Mouse (Mus musculus) C2C12 (cell line): ENCODE results near the gene Prkce. TPM values are rescaled to one million over a fixed set of nuclear protein-coding genes. Genes with fewer than 3 reads are reported as not detected.

Experiments used
- H3K27me3 ChIP-seq: one replicate; pipeline ENCODE4 v1.6.1; 2011; ENCODE audit not compliant: control insufficient read depth, insufficient read depth, insufficient read length
- H3K36me3 ChIP-seq: one replicate; pipeline ENCODE4 v1.6.1; 2011; ENCODE audit not compliant: control insufficient read depth, insufficient read depth
- H3K4me3 ChIP-seq: one replicate; pipeline ENCODE4 v1.5.1; 2011; ENCODE audit warnings: mild to moderate bottlenecking, control low read depth; ENCODE audit not compliant: poor library complexity, insufficient read depth, severe bottlenecking
- H3K79me2 ChIP-seq: one replicate; pipeline ENCODE4 v1.6.1; 2011; ENCODE audit not compliant: control insufficient read depth, insufficient read depth
- H3K79me3 ChIP-seq: one replicate; pipeline ENCODE4 v1.6.1; 2011; ENCODE audit warnings: low read depth, control low read depth
- H3ac ChIP-seq: one replicate; pipeline ENCODE3; 2011; ENCODE audit warnings: low read depth; ENCODE audit not compliant: control insufficient read depth, insufficient read length
- CEBPB ChIP-seq: IDR thresholded peaks from one replicate; pipeline ENCODE4 v1.6.1; 2011; ENCODE audit warnings: low read depth, mild to moderate bottlenecking, control low read depth, moderate library complexity
- CTCF ChIP-seq: IDR thresholded peaks from one replicate; pipeline ENCODE4 v1.5.1; 2011; ENCODE audit not compliant: control insufficient read depth, insufficient read depth, insufficient read length
- FOSL1 ChIP-seq: IDR thresholded peaks from one replicate; pipeline ENCODE4 v1.8.0; 2011; ENCODE audit warnings: mild to moderate bottlenecking, low read length; ENCODE audit not compliant: poor library complexity, insufficient read depth, severe bottlenecking
- MAX ChIP-seq: IDR thresholded peaks from one replicate; pipeline ENCODE4 v1.6.1; 2011; ENCODE audit warnings: mild to moderate bottlenecking, control low read depth
- MYOD1 ChIP-seq: IDR thresholded peaks from one replicate; pipeline ENCODE4 v1.6.1; 2011; ENCODE audit warnings: low read depth; ENCODE audit not compliant: control insufficient read depth, insufficient read length
- MYOG ChIP-seq: IDR thresholded peaks from one replicate; pipeline ENCODE4 v1.6.1; 2011; ENCODE audit not compliant: control insufficient read depth, insufficient read length; ENCODE audit errors: extremely low read depth
- USF1 ChIP-seq: IDR thresholded peaks from one replicate; pipeline ENCODE4 v1.6.1; 2011; ENCODE audit warnings: low read depth, mild to moderate bottlenecking, control low read depth, moderate library complexity
- polyA plus RNA-seq: library from polyadenylated mRNA; unstranded; fragments of >200 nt; fragmentation: generic; extraction: Trizol; gene quantifications from one replicate; pipeline ENCODE4 v1.2.1, GENCODE M21; 2012; ENCODE audit warnings: missing spikeins

Prkce gene
- polyA plus RNA-seq, 1 experiment, result 1.4 TPM

GRCm38 (mm10) chr17:86514974-86515620 lies 347.5 kb downstream of the Prkce start:
- Histone ChIP-seq H3ac (no peak overlapping the region), H3K79me3 (no peaks in the 10 kb centered on the region), H3K36me3 (no peaks in the 10 kb centered on the region), H3K27me3 (no peaks in the 10 kb centered on the region), H3K4me3 (no peak overlapping the region), H3K79me2 (no peaks in the 10 kb centered on the region)
- TF ChIP-seq USF1 (no peak), MYOG (no peak), FOSL1 (no peak), MAX (no peak), CTCF (no peak), MYOD1 (no peak), CEBPB (no peak)

GRCm38 (mm10) chr17:86516630-86517029 lies 349.0 kb downstream of the Prkce start:
- no peaks in the 10 kb centered on the region for H3K27me3 ChIP-seq
- TF ChIP-seq FOSL1 (no peak), MAX (no peak), MYOG (no peak)

GRCm38 (mm10) chr17:86518604-86519003 lies 351.0 kb downstream of the Prkce start:
- no peaks in the 10 kb centered on the region for H3K79me2 ChIP-seq
- H3K4me3 ChIP-seq, result no peak overlapping the region
- H3K36me3 ChIP-seq, result no peaks in the 10 kb centered on the region
- H3ac ChIP-seq, result no peak overlapping the region
- H3K27me3 ChIP-seq, result no peaks in the 10 kb centered on the region
- TF ChIP-seq CTCF (no peak), MAX (no peak), FOSL1 (no peak), CEBPB (no peak), MYOD1 (no peak), MYOG (no peak), USF1 (no peak)
- H3K79me3 ChIP-seq, result no peaks in the 10 kb centered on the region

More at GRCm38 (mm10) chr17:86516630-86517029, 349.0 kb downstream of the Prkce start:
- H3K79me3 ChIP-seq, result no peaks in the 10 kb centered on the region
- H3K79me2 ChIP-seq, result no peaks in the 10 kb centered on the region
- H3K36me3 ChIP-seq, result no peaks in the 10 kb centered on the region
- no peak overlapping the region for H3K4me3 ChIP-seq
- no peak overlapping the region for H3ac ChIP-seq

GRCm38 (mm10) chr17:86521252-86521651 lies 353.7 kb downstream of the Prkce start:
- Histone ChIP-seq H3K79me3 (no peaks in the 10 kb centered on the region), H3K27me3 (no peaks in the 10 kb centered on the region), H3ac (no peak overlapping the region), H3K79me2 (no peaks in the 10 kb centered on the region), H3K36me3 (no peaks in the 10 kb centered on the region), H3K4me3 (no peak overlapping the region)
- TF ChIP-seq MYOG (no peak), MYOD1 (no peak), USF1 (no peak), MAX (no peak), CEBPB (no peak), CTCF (no peak)

GRCm38 (mm10) chr17:86522649-86523048 lies 355.1 kb downstream of the Prkce start:
- Histone ChIP-seq H3K79me2 (no peaks in the 10 kb centered on the region), H3K4me3 (no peak overlapping the region), H3K79me3 (no peaks in the 10 kb centered on the region), H3K36me3 (no peaks in the 10 kb centered on the region), H3K27me3 (no peaks in the 10 kb centered on the region), H3ac (no peak overlapping the region)
- TF ChIP-seq MYOG, result no peak
- no peak for TF ChIP-seq FOSL1
- no peak for TF ChIP-seq CTCF
- no peak for TF ChIP-seq MAX
- TF ChIP-seq CEBPB, result no peak
- no peak for TF ChIP-seq USF1
- TF ChIP-seq MYOD1, result no peak

GRCm38 (mm10) chr17:86523374-86523773 lies 355.8 kb downstream of the Prkce start:
- Histone ChIP-seq H3K79me2 (no peaks in the 10 kb centered on the region), H3K4me3 (no peak overlapping the region), H3K79me3 (no peaks in the 10 kb centered on the region), H3K36me3 (no peaks in the 10 kb centered on the region), H3ac (no peak overlapping the region), H3K27me3 (no peaks in the 10 kb centered on the region)
- no peak for TF ChIP-seq USF1
- no peak for TF ChIP-seq FOSL1
- TF ChIP-seq CEBPB, result no peak
- no peak for TF ChIP-seq MAX
- TF ChIP-seq CTCF, result no peak
- no peak for TF ChIP-seq MYOD1
- no peak for TF ChIP-seq MYOG
